Mouse (Mus musculus): ENCODE measurements at regions not wholly inside any gene's neighbourhood (a gene's known extent, or its start where the extent isn't known, plus 50 kb on each side); places are given as distances from the start of the nearest gene placed in this dataset.

DNA sequence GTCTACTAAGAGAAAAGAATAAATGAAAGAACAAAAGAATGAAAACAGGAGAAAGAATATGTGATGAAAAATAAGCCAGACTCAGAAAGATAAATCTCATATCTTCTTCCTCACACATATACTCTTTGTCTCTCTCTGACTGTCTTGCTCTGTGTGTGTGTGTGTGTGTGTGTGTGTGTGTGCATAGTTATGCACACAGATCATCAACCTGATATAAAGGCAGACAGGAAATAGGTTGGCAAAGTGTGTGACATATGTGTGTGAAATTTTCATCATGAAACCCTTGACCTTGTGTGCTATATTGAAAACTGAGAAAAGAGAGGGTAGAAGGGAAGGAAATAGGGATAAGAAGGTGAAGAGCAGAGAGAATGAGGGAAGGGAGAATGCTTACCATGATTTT, 195.5 kb upstream of the Nrp1 start:
- Histone ChIP-seq H3K27me3 (no peaks in the 10 kb centered on the region), H3K4me1 (no peaks in the 10 kb centered on the region), H3K9me3 (replicated peaks) (no peaks in the 10 kb centered on the region), H3K9ac (no peak overlapping the region), H3K36me3 (no peaks in the 10 kb centered on the region), H3K4me3 (replicated peaks) (no peak overlapping the region), H3K4me2 (no peak overlapping the region), H3K27ac (no peak overlapping the region)
- no peak for ATAC-seq (replicated peaks; ENCODE audit: low FRiP score)

DNA sequence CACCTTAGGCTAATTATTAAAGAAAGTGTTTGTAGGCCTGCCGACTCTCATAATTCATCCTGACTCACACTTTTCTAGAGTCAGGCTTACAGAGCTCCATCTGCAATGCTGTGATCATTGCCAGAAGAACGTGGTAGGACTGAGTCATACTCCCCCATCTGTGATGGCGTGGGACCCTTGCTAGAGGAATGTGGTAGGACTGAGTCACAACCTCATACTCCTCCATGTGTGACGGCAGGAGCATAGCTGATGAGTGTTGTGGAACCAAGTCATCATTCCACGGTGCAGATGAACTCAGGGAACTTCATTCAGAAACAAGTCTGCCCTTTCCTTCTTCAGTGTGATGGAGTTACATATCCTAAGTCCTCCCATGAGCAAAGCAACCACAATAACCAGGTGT, 193.4 kb upstream of the Nrp1 start:
- H3K4me3 ChIP-seq (replicated peaks), result no peak overlapping the region
- H3K9me3 ChIP-seq (replicated peaks), result no peaks in the 10 kb centered on the region
- no peak; the same call in 1 of the 2 replicates for ATAC-seq (replicated peaks; ENCODE audit: low FRiP score)
- no peaks in the 10 kb centered on the region for H3K36me3 ChIP-seq
- no peaks in the 10 kb centered on the region for H3K27me3 ChIP-seq
- 57% methylated on average over 5 of the region's 5 CpGs for WGBS
- no peak overlapping the region for H3K4me2 ChIP-seq
- no peaks in the 10 kb centered on the region for H3K4me1 ChIP-seq
- H3K27ac ChIP-seq, result no peak overlapping the region
- H3K9ac ChIP-seq, result no peak overlapping the region

- no peak overlapping the region for H3K27ac ChIP-seq
- H3K9ac ChIP-seq, result no peak overlapping the region
- H3K9me3 ChIP-seq (replicated peaks), result no peaks in the 10 kb centered on the region
- H3K36me3 ChIP-seq, result no peaks in the 10 kb centered on the region
- no peaks in the 10 kb centered on the region for H3K4me1 ChIP-seq
- H3K4me3 ChIP-seq (replicated peaks), result no peak overlapping the region
- H3K27me3 ChIP-seq, result no peaks in the 10 kb centered on the region
- 93% methylated on average over 2 of the region's 2 CpGs for WGBS
- H3K4me2 ChIP-seq, result no peak overlapping the region
- no peak for ATAC-seq (replicated peaks; ENCODE audit: low FRiP score)
These were observed 192.8 kb upstream of the Nrp1 start for GRCm38 (mm10) chr8:128165591-128165990.

- peaks cover 2% of the 10 kb centered on the region; the same call in 1 of the 2 replicates for H3K4me1 ChIP-seq
- no peak overlapping the region for H3K4me2 ChIP-seq
- no peaks in the 10 kb centered on the region for H3K27me3 ChIP-seq
- H3K9ac ChIP-seq, result no peak overlapping the region
- H3K9me3 ChIP-seq (replicated peaks), result no peaks in the 10 kb centered on the region
- no peak for ATAC-seq (replicated peaks; ENCODE audit: low FRiP score)
- no peak overlapping the region for H3K27ac ChIP-seq
- no peak overlapping the region for H3K4me3 ChIP-seq (replicated peaks)
- H3K36me3 ChIP-seq, result no peaks in the 10 kb centered on the region
- WGBS, result 81% methylated on average over 4 of the region's 4 CpGs
These were observed 192.3 kb upstream of the Nrp1 start for GRCm38 (mm10) chr8:128166097-128166496.

GRCm38 (mm10) chr8:128168819-128169218, 189.6 kb upstream of the Nrp1 start:
- H3K4me2 ChIP-seq, result no peak overlapping the region
- WGBS, result 82% methylated on average over 3 of the region's 3 CpGs
- H3K4me3 ChIP-seq (replicated peaks), result no peak overlapping the region
- H3K27ac ChIP-seq, result no peak overlapping the region
- ATAC-seq (replicated peaks; ENCODE audit: low FRiP score), result no peak
- no peaks in the 10 kb centered on the region for H3K27me3 ChIP-seq
- no peaks in the 10 kb centered on the region for H3K9me3 ChIP-seq (replicated peaks)
- H3K4me1 ChIP-seq, result peaks cover 6% of the 10 kb centered on the region; the same call in 1 of the 2 replicates
- H3K36me3 ChIP-seq, result no peaks in the 10 kb centered on the region
- H3K9ac ChIP-seq, result no peak overlapping the region

- H3K27ac ChIP-seq, result no peak overlapping the region
- H3K4me1 ChIP-seq, result peaks cover 6% of the 10 kb centered on the region; the same call in 1 of the 2 replicates
- ATAC-seq (replicated peaks; ENCODE audit: low FRiP score), result no peak
- H3K9ac ChIP-seq, result no peak overlapping the region
- H3K9me3 ChIP-seq (replicated peaks), result no peaks in the 10 kb centered on the region
- no peak overlapping the region for H3K4me3 ChIP-seq (replicated peaks)
- WGBS, result 28% methylated on average over 1 of the region's 1 CpGs
- H3K4me2 ChIP-seq, result no peak overlapping the region
- H3K36me3 ChIP-seq, result no peaks in the 10 kb centered on the region
- no peaks in the 10 kb centered on the region for H3K27me3 ChIP-seq
These were observed 187.3 kb upstream of the Nrp1 start for GRCm38 (mm10) chr8:128171116-128171515.

- Histone ChIP-seq H3K4me1 (peaks cover 14% of the 10 kb centered on the region), H3K9me3 (replicated peaks) (no peaks in the 10 kb centered on the region), H3K4me2 (no peak overlapping the region), H3K4me3 (replicated peaks) (no peak overlapping the region), H3K27me3 (no peaks in the 10 kb centered on the region; the same call in 1 of the 2 replicates), H3K36me3 (no peaks in the 10 kb centered on the region), H3K9ac (no peak overlapping the region), H3K27ac (no peak overlapping the region)
- WGBS, result 81% methylated on average over 5 of the region's 5 CpGs
- ATAC-seq (replicated peaks; ENCODE audit: low FRiP score), result no peak
These were observed 178.2 kb upstream of the Nrp1 start for GRCm38 (mm10) chr8:128180214-128180613.

DNA sequence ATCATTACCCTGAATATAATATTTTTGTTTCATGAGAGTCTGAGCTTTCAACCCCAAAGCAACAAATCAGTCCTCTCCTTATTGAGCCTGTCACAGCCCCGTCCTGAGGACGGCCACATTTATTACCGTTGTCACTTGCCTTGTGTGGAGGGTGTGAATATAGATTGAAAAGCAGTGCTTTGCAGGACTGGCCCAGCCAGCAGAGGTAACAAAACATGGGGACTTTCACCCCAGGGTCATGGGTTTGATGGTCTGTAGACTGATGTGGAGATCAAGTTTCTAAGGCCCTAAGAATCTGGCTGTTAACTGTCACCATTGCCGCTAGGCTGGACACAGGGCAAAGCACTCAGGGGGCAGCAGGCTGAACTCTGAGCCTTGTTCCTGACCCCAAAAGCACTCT, 175.3 kb upstream of the Nrp1 start:
- Histone ChIP-seq H3K9me3 (replicated peaks) (no peaks in the 10 kb centered on the region), H3K4me2 (no peak overlapping the region), H3K27ac (peak overlapping the region; percentile 22; the same call in 1 of the 2 replicates), H3K4me3 (replicated peaks) (no peak overlapping the region), H3K27me3 (peaks cover 4% of the 10 kb centered on the region; the same call in 1 of the 2 replicates), H3K36me3 (no peaks in the 10 kb centered on the region), H3K9ac (no peak overlapping the region), H3K4me1 (peaks cover 20% of the 10 kb centered on the region)
- WGBS, result 18% methylated on average over 4 of the region's 4 CpGs
- ATAC-seq (replicated peaks; ENCODE audit: low FRiP score), result peak; percentile 89

GRCm38 (mm10) chr8:128188321-128188720, 170.1 kb upstream of the Nrp1 start:
- no peaks in the 10 kb centered on the region for H3K9me3 ChIP-seq (replicated peaks)
- peak overlapping the region; percentile 13; the same call in 1 of the 2 replicates for H3K27ac ChIP-seq
- ATAC-seq (replicated peaks; ENCODE audit: low FRiP score), result no peak
- H3K4me2 ChIP-seq, result no peak overlapping the region
- WGBS, result 32% methylated on average over 6 of the region's 6 CpGs
- peaks cover 14% of the 10 kb centered on the region for H3K4me1 ChIP-seq
- H3K4me3 ChIP-seq (replicated peaks), result no peak overlapping the region
- H3K27me3 ChIP-seq, result peaks cover 8% of the 10 kb centered on the region; the same call in 1 of the 2 replicates
- no peak overlapping the region for H3K9ac ChIP-seq
- H3K36me3 ChIP-seq, result no peaks in the 10 kb centered on the region

DNA sequence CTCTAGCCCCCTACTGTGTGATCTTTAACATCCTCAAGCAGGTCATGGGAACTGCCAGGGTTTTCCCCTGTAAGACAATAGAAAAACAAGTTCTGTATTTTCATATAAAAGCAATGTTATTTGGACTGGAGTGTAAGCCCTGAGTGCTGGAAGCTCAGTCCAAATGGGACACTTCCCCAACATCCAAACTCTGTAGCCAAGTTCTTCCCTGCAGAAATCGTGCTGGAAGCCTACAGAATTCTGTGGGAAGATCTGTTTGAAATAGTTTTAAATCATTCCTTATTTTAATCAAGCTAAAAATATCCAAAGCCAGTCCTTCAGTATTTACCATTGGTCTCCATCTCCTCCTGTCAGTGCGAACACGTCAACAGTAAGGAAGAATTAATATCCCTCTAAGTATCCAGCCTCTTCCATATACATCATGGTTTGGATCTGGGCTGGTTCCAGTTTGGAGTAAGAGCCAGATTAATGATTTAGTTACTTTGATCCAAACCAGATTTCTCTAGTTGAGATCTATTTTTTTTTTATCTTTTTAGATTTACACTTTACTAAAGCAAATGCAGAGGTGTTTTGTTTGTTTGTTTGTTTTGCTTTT, 165.0 kb upstream of the Nrp1 start:
- Histone ChIP-seq H3K9me3 (replicated peaks) (no peaks in the 10 kb centered on the region), H3K4me1 (no peaks in the 10 kb centered on the region), H3K27ac (no peak overlapping the region), H3K4me3 (replicated peaks) (no peak overlapping the region), H3K36me3 (no peaks in the 10 kb centered on the region), H3K4me2 (no peak overlapping the region), H3K9ac (no peak overlapping the region), H3K27me3 (0 out of 2 replicates have a peak, but pooled peaks cover 4% of the 10 kb centered on the region)
- no peak for ATAC-seq (replicated peaks; ENCODE audit: low FRiP score)
- WGBS, result 66% methylated on average over 3 of the region's 3 CpGs

DNA sequence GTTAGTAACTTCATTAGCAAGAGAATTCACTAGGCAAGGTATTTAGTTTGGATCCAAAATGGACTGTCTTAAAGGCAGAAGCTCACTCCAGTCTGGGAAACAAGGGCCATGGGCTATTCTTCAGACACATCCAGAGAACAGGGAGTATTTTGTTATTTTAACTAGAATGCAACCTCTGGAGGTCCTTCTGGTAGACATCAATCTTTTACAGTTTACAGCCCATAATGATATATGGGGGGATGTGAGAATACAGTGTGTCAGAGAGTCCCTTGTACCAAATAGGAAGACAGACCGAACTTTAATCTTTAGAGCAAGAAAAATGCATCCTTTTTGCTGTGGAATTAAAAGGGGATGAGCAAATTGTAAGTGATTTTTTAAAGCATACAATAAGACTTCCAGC, 157.6 kb upstream of the Nrp1 start:
- WGBS, result 42% methylated on average over 1 of the region's 1 CpGs

GRCm38 (mm10) chr8:128201635-128202034, 156.8 kb upstream of the Nrp1 start:
- no peak overlapping the region for H3K27ac ChIP-seq
- H3K9me3 ChIP-seq (replicated peaks), result no peaks in the 10 kb centered on the region
- H3K9ac ChIP-seq, result no peak overlapping the region
- H3K4me3 ChIP-seq (replicated peaks), result no peak overlapping the region
- no peak for ATAC-seq (replicated peaks; ENCODE audit: low FRiP score)
- peaks cover 16% of the 10 kb centered on the region for H3K4me1 ChIP-seq
- H3K4me2 ChIP-seq, result no peak overlapping the region
- WGBS, result 26% methylated on average over 4 of the region's 4 CpGs
- no peaks in the 10 kb centered on the region for H3K27me3 ChIP-seq
- no peaks in the 10 kb centered on the region for H3K36me3 ChIP-seq

More for the DNA sequence above, 157.6 kb upstream of the Nrp1 start:
- Histone ChIP-seq H3K36me3 (no peaks in the 10 kb centered on the region), H3K9me3 (replicated peaks) (no peaks in the 10 kb centered on the region), H3K27me3 (no peaks in the 10 kb centered on the region), H3K9ac (no peak overlapping the region), H3K4me2 (no peak overlapping the region), H3K4me1 (peaks cover 16% of the 10 kb centered on the region), H3K27ac (no peak overlapping the region), H3K4me3 (replicated peaks) (no peak overlapping the region)
- 0 out of 2 replicates have a peak, but pooled peaks have one; percentile 40 for ATAC-seq (replicated peaks; ENCODE audit: low FRiP score)

Measured in kidney, embryonic 15.5 days (tissue).